Mouse (Mus musculus) gonadal fat pad, adult 2 months (tissue): ENCODE results near the gene Olfr1449. TPM values are rescaled to one million over a fixed set of nuclear protein-coding genes. Genes with fewer than 3 reads are reported as not detected.
"Not testable (repeated sequence)": the region's sequence is repeated elsewhere in the genome, so short reads cannot be mapped to it uniquely, and the experiment has no call there.

Experiments
- DNase-seq: peaks from one replicate; pipeline ENCODE4 v3.0.0-alpha.2; 2012; ENCODE audit warnings: low read depth
- polyA plus RNA-seq: library from polyadenylated mRNA; depleted of rRNA; stranded (reverse); fragments of >200 nt; gene quantifications from 2 replicates; pipeline ENCODE4 v1.2.3, GENCODE M21; 2012; rRNA removed

Gene Olfr1449
- polyA plus RNA-seq = not detected in 2 replicates

DNA sequence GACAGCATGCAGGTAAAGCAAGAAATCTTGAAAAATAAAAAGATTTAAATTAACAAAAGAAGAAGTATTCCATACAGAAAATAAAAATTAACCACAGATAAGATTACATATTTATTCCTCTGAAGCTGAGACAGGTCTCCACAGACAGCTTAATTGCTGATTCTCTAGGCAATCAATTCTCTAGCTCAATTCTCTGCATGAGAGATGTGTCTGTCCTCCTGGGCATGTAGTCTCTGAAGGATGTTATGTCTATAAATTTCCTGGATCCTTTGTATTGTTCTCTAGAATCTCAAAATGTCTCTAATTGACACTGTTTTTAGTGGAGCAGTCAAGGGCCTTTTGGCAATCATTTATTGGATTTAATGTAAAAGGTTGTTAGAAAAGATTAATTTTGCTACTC is at the start of gene Olfr1449:
Gene Olfr1449 (plus strand): TSS at position 301 of the 400 bp plus-strand sequence.
- no peak for DNase-seq

DNA sequence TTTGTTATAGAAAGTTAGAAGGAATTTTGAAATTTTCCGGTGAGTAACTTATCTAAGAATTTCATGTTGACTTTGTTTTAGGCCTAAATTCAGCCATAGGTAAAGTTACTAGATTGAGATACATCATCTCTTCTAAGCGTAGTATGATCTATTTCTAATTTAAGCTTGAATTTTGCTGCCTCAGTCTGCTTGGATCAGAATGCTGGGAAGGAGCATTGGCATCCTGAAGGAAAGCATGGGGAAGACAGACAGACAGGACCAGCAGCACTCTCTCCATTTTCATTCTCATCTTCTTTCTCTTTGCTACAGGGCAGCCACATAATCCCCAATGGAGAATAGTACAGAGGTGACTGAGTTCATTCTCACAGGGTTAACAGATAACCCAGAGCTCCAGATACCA is 47.1 kb upstream of the Olfr1449 start, which contains the start of gene Olfr1445:
Gene Olfr1445 (plus strand): TSS at position 301 of the 400 bp plus-strand sequence.
- DNase-seq = no peak

DNA sequence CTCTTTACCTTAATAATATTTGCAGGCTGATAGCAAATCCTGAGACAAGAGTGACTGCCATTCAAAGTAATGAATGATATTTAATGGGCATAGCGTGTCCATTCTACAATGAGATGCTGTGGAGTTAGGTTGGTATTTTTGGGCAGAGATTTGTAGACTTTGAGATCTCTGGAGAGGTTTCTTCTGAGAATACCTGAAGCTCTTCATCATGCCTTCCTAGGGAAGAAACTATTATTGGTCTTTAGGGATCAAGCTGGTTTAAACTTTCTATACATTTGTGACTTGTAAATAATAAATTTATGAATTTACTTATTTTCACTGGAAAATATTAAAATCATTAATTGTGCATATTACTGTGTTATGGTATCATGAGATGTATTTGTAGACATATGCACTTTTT is 37.2 kb upstream of the Olfr1449 start, which contains the start of gene Olfr1446:
Gene Olfr1446 (minus strand): TSS at position 101 of the 400 bp plus-strand sequence.
- DNase-seq = no peak

DNA sequence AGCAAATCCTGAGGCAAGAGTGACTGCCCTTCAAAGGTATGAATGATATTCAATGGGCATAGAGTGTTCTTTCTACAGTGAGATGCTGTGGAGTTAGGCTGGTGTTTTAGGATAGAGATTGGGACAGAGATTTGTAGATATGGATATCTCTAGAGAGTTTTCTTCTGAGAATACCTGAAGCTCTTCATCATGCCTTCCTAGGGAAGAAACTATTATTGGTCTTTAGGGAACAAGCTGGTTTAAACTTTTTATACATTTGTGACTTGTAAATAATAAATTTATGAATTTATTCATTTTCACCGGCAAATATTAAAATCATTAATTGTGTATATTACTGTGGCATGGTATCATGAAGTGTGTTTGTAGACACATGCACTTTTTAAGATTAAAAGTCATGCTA is 27.0 kb upstream of the Olfr1449 start, which contains the start of gene Olfr1447:
Gene Olfr1447 (minus strand): TSS at position 101 of the 400 bp plus-strand sequence.
- DNase-seq = no peak

DNA sequence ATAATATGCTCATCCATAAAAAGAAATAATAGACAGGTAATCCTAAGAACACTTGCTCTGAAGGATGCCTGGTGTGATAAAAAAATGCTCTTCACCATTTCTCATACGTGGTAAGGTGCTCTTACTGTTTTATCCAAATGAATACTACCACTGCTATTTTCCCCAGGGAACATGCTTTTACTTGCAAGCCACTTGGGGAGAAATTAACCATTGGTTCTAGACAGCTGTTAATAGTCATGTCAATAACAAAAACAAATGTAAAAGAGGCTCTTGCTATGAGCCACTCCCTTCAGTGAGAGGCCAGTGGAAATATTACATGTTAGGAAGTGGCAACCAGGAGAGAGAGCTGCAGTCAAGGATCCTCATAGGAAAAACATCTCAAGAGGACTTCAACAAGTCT is 6.3 kb upstream of the Olfr1449 start, which contains the start of gene Olfr1448:
Gene Olfr1448 (minus strand): TSS at position 101 of the 400 bp plus-strand sequence.
- DNase-seq = no peak

DNA sequence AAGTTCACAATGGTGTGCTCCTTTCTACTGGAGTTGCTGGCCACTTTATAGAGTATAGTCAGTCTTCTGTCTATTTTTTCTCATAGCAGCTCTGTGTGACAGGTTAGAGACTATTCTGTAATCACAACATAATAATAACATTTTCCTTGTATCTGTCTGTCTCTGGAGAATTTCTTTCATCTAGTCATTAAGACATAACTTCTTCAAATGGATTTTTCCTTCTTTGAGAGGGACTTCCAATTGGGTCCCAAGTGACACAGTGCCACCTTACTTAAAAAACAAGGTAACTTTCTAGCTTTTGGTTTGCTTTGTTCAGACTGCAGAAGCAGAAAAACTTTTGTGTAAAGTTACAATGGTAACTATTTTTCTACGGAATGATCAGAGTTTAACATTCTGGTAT is 19.3 kb downstream of the Olfr1449 start, which contains the start of gene Olfr1450:
Gene Olfr1450 (plus strand): TSS at position 301 of the 400 bp plus-strand sequence.
- no peak for DNase-seq

DNA sequence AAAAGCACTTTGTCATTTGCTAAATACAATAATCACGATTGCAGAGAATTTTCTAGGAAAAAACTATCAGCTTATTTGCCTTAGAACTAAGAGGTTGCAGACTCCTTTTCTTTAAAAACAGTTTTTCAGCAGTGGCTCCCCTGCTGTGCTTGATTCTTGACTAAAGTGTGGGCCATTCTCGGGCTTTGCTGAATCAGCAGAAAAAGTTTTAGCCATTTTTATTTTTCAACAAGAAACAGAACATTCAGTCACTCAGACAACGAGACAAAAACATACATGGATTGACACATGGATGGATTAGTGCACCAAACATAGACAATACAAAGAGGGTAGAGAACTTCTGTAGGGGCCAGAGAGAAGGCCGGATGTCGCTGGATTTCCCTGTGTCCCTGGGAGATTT is 39.4 kb downstream of the Olfr1449 start:
- DNase-seq = not testable (repeated sequence)

Other genes starting within 250 kb of the Olfr1449 start
- gene Keg1, start 235.1 kb upstream of the Olfr1449 start, polyA plus RNA-seq = 0.72 and 1.3 TPM in 2 replicates
- gene Cntf, start 165.2 kb upstream of the Olfr1449 start, polyA plus RNA-seq = 0.57 and 1.2 TPM in 2 replicates
- 21.8 and 24.6 TPM in 2 replicates for gene Zfp91, start 134.7 kb upstream of the Olfr1449 start, polyA plus RNA-seq
- gene Lpxn, start 134.6 kb upstream of the Olfr1449 start, polyA plus RNA-seq = 6.1 and 8.2 TPM in 2 replicates
- not detected in 2 replicates for gene Gm5244, start 84.2 kb upstream of the Olfr1449 start, polyA plus RNA-seq
- not detected in 2 replicates for gene Olfr1444, start 73.6 kb upstream of the Olfr1449 start, polyA plus RNA-seq
- gene Olfr1445, start 47.0 kb upstream of the Olfr1449 start, polyA plus RNA-seq = not detected in 2 replicates
- not detected in 2 replicates for gene Olfr1446, start 37.3 kb upstream of the Olfr1449 start, polyA plus RNA-seq
- gene Olfr1447, start 27.1 kb upstream of the Olfr1449 start, polyA plus RNA-seq = not detected in 2 replicates
- not detected in 2 replicates for gene Olfr1448, start 6.4 kb upstream of the Olfr1449 start, polyA plus RNA-seq
- gene Olfr1450, start 19.4 kb downstream of the Olfr1449 start, polyA plus RNA-seq = not detected in 2 replicates
- not detected in 2 replicates for gene Olfr1451, start 64.2 kb downstream of the Olfr1449 start, polyA plus RNA-seq
- not detected in 2 replicates for gene Olfr1453, start 97.5 kb downstream of the Olfr1449 start, polyA plus RNA-seq
- gene Olfr1454, start 129.8 kb downstream of the Olfr1449 start, polyA plus RNA-seq = not detected in 2 replicates
- gene Olfr1457, start 167.1 kb downstream of the Olfr1449 start, polyA plus RNA-seq = not detected in 2 replicates
- not detected in 2 replicates for gene Olfr1458, start 175.9 kb downstream of the Olfr1449 start, polyA plus RNA-seq
- gene Olfr1459, start 218.7 kb downstream of the Olfr1449 start, polyA plus RNA-seq = not detected in 2 replicates
- not detected in 2 replicates for gene Olfr1461, start 232.2 kb downstream of the Olfr1449 start, polyA plus RNA-seq